Mouse (Mus musculus) adrenal gland, postnatal 25 days (tissue): ENCODE results near the gene Gm47985. TPM values are rescaled to one million over a fixed set of nuclear protein-coding genes. Genes with fewer than 3 reads are reported as not detected.
"Not testable (repeated sequence)": the region's sequence is repeated elsewhere in the genome, so short reads cannot be mapped to it uniquely, and the experiment has no call there.

Experiments used
- DNase-seq: peaks from one replicate; pipeline ENCODE4 v3.0.0; 2021; ENCODE audit warnings: mixed read lengths
- long read RNA-seq: library from polyadenylated mRNA; stranded (forward); transcript quantifications from one replicate; pipeline ENCODE4 v2.0.0, GENCODE M21; 2021
- total RNA-seq: library from RNA; stranded (reverse); gene quantifications from 2 replicates; pipeline ENCODE4 v1.2.3, GENCODE M21; 2021

The Gm47985 gene
- not detected in 2 replicates for total RNA-seq
- long read RNA-seq, result 0 reads

- DNase-seq, result not testable (repeated sequence)
Measured at GRCm38 (mm10) chr1:151182266-151182665, at the start of gene Gm47985. Gene Gm47985, plus strand, starts transcription at chr1:151182537.

DNA sequence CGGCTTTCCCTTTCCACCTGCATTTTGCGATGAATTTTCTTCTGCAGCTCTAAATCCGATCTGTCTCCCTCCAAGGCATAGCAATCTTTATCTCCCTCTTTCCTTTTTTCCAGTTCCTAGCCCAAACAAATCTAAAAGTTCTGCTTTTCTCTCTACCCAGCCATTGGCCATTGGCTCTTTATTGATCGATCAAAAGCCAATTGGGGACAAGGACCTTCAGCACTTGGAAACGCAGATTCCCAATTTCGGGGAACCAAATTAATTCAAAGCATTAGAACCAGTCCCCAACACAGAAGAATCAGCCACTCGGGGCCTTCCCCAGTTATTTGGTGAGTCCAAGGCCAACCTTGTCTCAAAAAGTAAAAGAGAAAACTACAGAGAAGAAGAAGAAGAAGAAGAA lies 49.7 kb upstream of the Gm47985 start:
- DNase-seq, result no peak

- no peak for DNase-seq
Measured at GRCm38 (mm10) chr1:151138388-151138787, 43.9 kb upstream of the Gm47985 start.

GRCm38 (mm10) chr1:151140956-151141355 lies 41.4 kb upstream of the Gm47985 start:
- no peak for DNase-seq

GRCm38 (mm10) chr1:151144471-151145146 lies 37.7 kb upstream of the Gm47985 start:
- no peak for DNase-seq

DNA sequence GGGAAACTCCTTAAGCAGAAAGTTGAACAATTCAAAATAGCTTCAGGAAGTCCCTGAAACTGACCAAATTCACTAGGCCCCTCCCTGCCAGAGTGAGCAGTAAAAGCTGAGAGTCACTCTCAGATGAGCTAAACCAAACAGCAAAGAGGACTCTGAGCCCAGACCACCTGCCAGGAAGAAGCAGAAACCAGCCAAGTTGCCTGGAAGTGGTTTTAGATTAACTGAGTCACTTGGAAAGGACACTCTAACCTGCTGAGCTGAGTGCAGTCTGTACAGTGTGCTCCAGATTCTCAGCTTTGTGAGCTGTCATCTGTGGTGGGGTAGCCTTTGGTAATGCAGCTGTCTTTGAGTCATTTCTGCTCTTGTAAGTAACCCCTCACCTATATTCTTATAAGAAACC lies 34.5 kb upstream of the Gm47985 start:
- DNase-seq, result no peak

GRCm38 (mm10) chr1:151150211-151150610 lies 32.1 kb upstream of the Gm47985 start:
- no peak for DNase-seq

- DNase-seq, result no peak
Measured at GRCm38 (mm10) chr1:151151089-151151488, 31.2 kb upstream of the Gm47985 start.

- DNase-seq, result no peak
Measured at GRCm38 (mm10) chr1:151153056-151153652, 29.2 kb upstream of the Gm47985 start.

DNA sequence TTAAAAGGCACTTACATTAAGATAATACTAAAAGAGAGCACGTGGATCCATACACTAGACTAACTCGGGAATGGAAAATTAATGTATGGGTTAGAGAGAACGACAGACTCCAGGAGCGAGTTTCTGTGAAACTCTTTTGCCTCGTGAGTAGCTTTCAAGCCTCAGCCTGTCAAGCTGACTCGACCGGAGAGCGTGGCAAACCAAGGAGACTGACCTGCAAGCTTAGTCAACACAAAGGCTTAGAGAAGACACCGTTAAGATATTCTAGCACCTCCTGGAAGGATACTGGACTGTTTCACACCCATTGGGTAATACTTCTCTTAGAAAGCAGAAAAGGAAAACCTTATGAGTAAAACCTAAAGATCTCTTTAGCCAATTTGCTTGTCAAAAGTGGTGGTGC lies 28.2 kb upstream of the Gm47985 start:
- not testable (repeated sequence) for DNase-seq

GRCm38 (mm10) chr1:151156129-151156528 lies 26.2 kb upstream of the Gm47985 start:
- DNase-seq, result no peak

GRCm38 (mm10) chr1:151156777-151157632 lies 25.3 kb upstream of the Gm47985 start:
- no peak for DNase-seq

GRCm38 (mm10) chr1:151157963-151158856 lies 24.1 kb upstream of the Gm47985 start:
- DNase-seq, result no peak

- no peak for DNase-seq
Measured at GRCm38 (mm10) chr1:151158857-151159510, 23.4 kb upstream of the Gm47985 start.

DNA sequence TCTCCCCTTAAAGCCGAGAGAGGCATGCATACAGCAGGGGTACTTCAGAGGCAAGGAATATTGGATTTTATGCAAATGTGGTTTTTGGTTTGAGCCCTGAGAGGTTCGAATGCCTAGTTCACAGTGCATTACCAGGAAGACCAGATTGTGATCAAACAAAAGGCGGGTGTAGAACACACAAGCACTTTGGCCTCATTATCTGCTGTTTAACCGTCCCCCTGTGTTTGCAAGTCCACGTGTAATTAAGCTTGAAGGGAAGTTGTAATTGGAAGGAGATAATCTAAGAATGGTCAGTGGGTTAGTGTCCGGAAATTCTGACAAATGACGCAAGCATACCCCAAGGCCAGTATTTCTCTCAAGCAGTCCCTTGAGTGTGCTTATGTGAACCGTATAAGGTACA lies 16.3 kb upstream of the Gm47985 start:
- no peak for DNase-seq

DNA sequence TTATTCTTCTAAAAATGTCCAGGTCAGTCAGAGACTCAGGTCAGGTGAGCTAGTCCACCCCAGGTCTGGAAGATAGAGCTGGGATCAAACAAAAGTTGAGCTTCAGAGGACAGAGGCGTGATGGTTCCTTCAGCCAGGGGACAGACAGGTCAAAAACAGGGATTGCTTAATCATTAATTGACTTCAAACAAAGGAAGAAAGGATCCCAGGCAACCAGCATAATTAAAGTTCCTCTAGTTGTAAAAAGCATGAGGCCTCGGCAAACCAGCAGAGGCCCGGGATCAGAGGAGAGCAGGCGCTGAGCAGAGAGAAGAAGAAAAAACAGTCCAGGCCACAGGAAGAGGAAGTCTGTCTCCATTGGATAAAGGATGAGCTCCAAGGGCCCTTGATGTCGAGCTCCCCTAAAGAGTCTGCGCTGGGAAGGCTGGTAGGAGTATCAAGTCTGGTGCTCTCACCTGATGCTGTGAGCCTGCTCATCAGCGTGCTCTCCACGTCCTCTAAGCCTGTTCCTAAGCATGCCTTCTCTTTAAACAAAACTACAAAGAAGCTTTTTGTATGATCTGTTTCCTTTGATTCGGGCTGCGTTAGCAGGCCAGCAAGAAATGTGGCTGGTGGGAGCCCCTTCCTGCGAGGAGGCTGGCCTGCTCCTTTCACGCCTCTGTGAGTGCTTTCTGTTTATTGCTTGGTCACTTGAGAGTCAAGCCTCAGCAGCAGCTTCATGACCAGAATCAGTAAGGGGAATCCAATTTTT lies 14.9 kb upstream of the Gm47985 start:
- DNase-seq, result no peak

- DNase-seq, result no peak
Measured at GRCm38 (mm10) chr1:151168637-151169036, 13.7 kb upstream of the Gm47985 start.

DNA sequence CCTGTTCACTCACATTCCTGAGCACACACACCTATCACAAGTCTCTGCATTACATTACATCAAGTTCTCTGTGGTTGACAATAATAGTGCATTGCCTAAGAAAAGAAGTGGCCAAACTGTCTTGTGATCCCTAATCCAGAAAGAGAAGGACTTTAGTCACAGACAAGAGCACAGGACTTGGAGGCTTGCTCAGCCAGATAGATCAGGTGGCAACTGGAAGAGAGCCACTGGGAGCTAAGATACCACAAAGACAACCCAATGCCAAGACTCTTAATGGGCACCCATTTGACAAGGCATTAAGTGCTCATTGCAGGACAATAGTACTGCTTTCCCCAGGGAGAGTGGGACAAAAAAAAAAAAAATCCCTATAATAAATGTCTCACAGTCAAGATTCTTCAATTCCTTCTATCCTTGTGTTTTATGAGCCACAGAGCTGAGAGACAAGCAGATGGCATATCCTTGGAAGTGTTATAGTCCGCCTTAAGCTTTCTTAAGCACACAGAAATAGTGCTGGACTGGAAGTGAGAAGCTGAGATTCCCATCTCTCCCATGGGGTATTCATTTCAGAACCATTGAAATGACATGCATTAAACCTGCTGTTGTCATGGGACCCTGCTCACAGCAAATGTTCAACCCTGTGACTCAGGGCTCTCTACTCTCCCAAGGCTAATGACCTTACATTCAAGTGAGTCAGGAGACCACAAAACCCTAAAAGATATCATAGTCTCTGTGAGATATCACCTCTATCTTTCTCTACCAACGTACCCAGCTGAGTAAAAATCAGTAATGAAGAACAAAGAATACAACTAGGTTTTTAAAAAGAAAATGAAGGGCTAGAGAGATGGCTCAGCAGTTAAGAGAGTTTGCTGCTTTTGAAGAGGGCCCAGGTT lies 10.5 kb upstream of the Gm47985 start:
- DNase-seq, result no peak

DNA sequence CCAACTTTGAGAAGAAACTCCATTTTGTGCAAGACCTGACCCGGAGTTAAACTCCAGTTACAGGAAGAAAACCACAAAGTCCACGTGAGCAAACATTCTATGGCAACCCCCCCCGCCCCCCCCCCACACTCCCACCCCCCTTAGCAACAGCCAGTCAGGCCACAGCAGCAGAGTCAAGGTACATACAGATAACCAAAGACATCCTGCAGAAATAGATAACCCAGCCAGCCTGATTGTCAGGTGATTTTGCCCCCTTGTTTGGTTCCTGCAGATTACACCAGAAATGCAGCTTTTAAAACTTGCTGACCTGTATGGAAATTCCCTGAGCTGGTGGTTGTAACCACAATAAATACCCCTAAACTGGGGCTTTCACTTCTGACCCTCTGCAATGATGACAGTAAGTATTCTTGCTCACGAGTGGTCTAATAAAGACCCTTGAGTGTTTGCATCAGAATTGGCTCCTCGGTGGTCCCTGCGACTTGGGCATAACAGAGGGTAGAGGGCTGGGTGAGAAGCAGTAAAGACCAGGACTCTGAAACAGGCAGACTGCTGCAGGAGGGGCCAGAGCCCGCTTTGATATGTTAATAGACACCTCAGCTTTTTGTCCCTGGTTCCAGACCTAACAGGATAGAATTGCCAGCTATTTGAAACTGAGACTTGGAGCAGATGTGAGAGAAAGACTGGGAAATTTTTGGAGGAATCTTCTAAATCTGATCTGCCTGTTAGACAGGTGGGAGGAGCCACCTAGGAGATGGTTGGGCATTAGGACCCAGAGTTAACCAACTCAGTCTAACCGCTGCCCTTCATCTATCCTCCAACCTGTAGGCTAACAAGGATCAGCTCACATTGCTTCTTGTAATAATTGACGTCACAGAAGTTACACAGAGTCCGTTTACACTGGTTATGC lies 5.1 kb upstream of the Gm47985 start:
- no peak for DNase-seq
